Mouse (Mus musculus): ENCODE results near the gene Rnls. TPM values are rescaled to one million over a fixed set of nuclear protein-coding genes. Genes with fewer than 3 reads are reported as not detected.

Gene Rnls
- total and polyA plus RNA-seq, 3 experiments: not detected

DNA sequence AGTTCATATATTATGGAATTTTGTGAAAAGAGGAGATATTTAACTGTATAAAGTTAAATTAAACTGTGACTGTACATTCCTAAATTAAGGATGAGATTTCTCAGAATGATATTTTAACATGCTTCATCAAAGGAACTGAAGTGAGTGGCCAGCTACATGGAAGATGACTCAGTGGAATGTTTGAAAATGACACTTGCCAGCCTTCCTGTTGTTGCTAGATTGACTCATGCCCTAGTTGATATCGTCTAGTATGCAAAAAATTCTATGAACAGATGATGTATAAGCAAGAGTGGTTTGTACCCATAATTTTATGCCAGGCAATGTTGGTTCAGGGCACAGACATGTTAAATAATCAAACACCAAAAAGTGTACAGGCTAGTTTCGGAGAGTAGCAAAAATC is 232.2 kb downstream of the Rnls start:
- no peak overlapping the region for H3K9ac ChIP-seq (ENCODE audit: control insufficient read depth, low read depth, low read length, poor library complexity, severe bottlenecking)
- no peak for DNase-seq (ENCODE audit: low read depth, low spot score)
- H3K27me3 ChIP-seq (ENCODE audit: control insufficient read depth in 1 of 2, insufficient read depth in 2 of 2, low read length in 2 of 2): no peaks in the 10 kb centered on the region; a peak in 1 of 4 replicates
- TF ChIP-seq HCFC1 (IDR thresholded peaks at IDR 0.05; ENCODE audit: low read depth, low read length) (no peak), MAFK (IDR thresholded peaks at IDR 0.05; ENCODE audit: borderline replicate concordance, low read depth, low read length) (no peak), GABPA (IDR thresholded peaks at IDR 0.05; ENCODE audit: low read depth, low read length) (no peak), SMC3 (IDR thresholded peaks at IDR 0.05; ENCODE audit: low read depth, low read length) (no peak), MYC (IDR thresholded peaks at IDR 0.05; ENCODE audit: low read depth, low read length) (no peak), CHD2 (IDR thresholded peaks at IDR 0.05; ENCODE audit: low read length) (no peak), TCF12 (IDR thresholded peaks at IDR 0.05; ENCODE audit: low read depth, low read length) (no peak), NELFE (IDR thresholded peaks at IDR 0.05; ENCODE audit: low read depth, low read length) (no peak), EP300 (IDR thresholded peaks at IDR 0.05; ENCODE audit: low read depth in 1 of 2, low read length in 2 of 2) (no peak), MXI1 (IDR thresholded peaks at IDR 0.05; ENCODE audit: low read depth, low read length) (no peak), POLR2AphosphoS5 (IDR thresholded peaks at IDR 0.05; ENCODE audit: borderline replicate concordance, low read depth, low read length) (no peak), CTCF (IDR thresholded peaks at IDR 0.05 in 2 of 3, conservative IDR thresholded peaks at IDR 0.05 in 1 of 3; ENCODE audit: control insufficient read depth in 1 of 3, insufficient read depth in 1 of 3, low read depth in 2 of 3, low read length in 3 of 3, poor library complexity in 1 of 3, severe bottlenecking in 1 of 3) (no peak), ELF1 (IDR thresholded peaks at IDR 0.05; ENCODE audit: low read depth, low read length) (no peak)
- no peak overlapping the region for H3K27ac ChIP-seq (ENCODE audit: control insufficient read depth, low read depth, low read length)
- no peaks in the 10 kb centered on the region for H3K79me2 ChIP-seq (ENCODE audit: control insufficient read depth, insufficient read depth, low read length, poor library complexity)
- H3K9me3 ChIP-seq (replicated peaks; ENCODE audit: insufficient read depth, low read length): 0 out of 2 replicates have a peak, but pooled peaks cover 2% of the 10 kb centered on the region
- no peaks in the 10 kb centered on the region for H3K36me3 ChIP-seq (ENCODE audit: control insufficient read depth in 1 of 2, insufficient read depth in 2 of 2, low read length in 2 of 2)
- H3K4me3 ChIP-seq (ENCODE audit: control insufficient read depth in 1 of 2, insufficient read depth in 1 of 2, low read depth in 2 of 2, low read length in 2 of 2): no peak overlapping the region
- H3K4me1 ChIP-seq (ENCODE audit: control insufficient read depth in 1 of 2, insufficient read depth in 2 of 2, low read length in 2 of 2): no peaks in the 10 kb centered on the region

DNA sequence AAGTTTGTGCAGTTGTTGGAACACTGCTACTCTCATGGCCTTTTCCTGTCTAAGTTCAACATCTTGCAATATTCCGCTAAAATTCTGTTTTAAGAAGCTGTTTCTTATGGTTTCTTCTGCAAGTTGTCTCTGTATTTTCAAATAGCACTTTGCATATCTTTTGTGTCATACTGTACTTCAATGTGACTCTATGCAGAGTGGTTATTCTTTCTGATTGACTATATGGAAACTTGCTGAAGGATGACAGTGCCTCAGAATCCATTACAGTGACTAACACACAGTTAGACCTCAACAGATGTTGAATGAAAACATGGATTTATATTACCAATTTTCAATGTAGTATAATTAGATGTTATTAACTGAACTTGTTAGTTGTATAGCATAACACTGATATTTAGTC is 232.9 kb downstream of the Rnls start:
- Histone ChIP-seq H3K9me3 (replicated peaks; ENCODE audit: insufficient read depth, low read length) (0 out of 2 replicates have a peak, but pooled peaks cover 2% of the 10 kb centered on the region), H3K9ac (ENCODE audit: control insufficient read depth, low read depth, low read length, poor library complexity, severe bottlenecking) (no peak overlapping the region), H3K27ac (ENCODE audit: control insufficient read depth, low read depth, low read length) (no peak overlapping the region), H3K4me1 (ENCODE audit: control insufficient read depth in 1 of 2, insufficient read depth in 2 of 2, low read length in 2 of 2) (no peaks in the 10 kb centered on the region), H3K27me3 (ENCODE audit: control insufficient read depth in 1 of 2, insufficient read depth in 2 of 2, low read length in 2 of 2) (no peaks in the 10 kb centered on the region; a peak in 1 of 4 replicates), H3K4me3 (ENCODE audit: control insufficient read depth in 1 of 2, insufficient read depth in 1 of 2, low read depth in 2 of 2, low read length in 2 of 2) (no peak overlapping the region), H3K36me3 (ENCODE audit: control insufficient read depth in 1 of 2, insufficient read depth in 2 of 2, low read length in 2 of 2) (no peaks in the 10 kb centered on the region), H3K79me2 (ENCODE audit: control insufficient read depth, insufficient read depth, low read length, poor library complexity) (no peaks in the 10 kb centered on the region)
- DNase-seq (ENCODE audit: low read depth, low spot score): no peak
- TF ChIP-seq ZNF384 (IDR thresholded peaks at IDR 0.05; ENCODE audit: low read depth, low read length): no peak
- TF ChIP-seq KAT2A (conservative IDR thresholded peaks at IDR 0.05; ENCODE audit: low read depth, low read length): no peak
- TF ChIP-seq MAX (IDR thresholded peaks at IDR 0.05; ENCODE audit: low read length): no peak
- no peak for TF ChIP-seq RCOR1 (IDR thresholded peaks at IDR 0.05; ENCODE audit: low read depth, low read length)
- no peak for TF ChIP-seq ETS1 (IDR thresholded peaks at IDR 0.05; ENCODE audit: low read depth, low read length)
- TF ChIP-seq EP300 (IDR thresholded peaks at IDR 0.05; ENCODE audit: low read depth in 1 of 2, low read length in 2 of 2): no peak
- TF ChIP-seq TAL1 (IDR thresholded peaks at IDR 0.05; ENCODE audit: low read length): no peak
- TF ChIP-seq USF1 (IDR thresholded peaks at IDR 0.05; ENCODE audit: low read depth, low read length): no peak
- no peak for TF ChIP-seq MAFK (IDR thresholded peaks at IDR 0.05; ENCODE audit: borderline replicate concordance, low read depth, low read length)
- TF ChIP-seq NRF1 (IDR thresholded peaks at IDR 0.05; ENCODE audit: insufficient read depth, low read depth, low read length, poor library complexity, severe bottlenecking): no peak
- TF ChIP-seq GABPA (IDR thresholded peaks at IDR 0.05; ENCODE audit: low read depth, low read length): no peak
- TF ChIP-seq SIN3A (IDR thresholded peaks at IDR 0.05; ENCODE audit: low read length): no peak
- TF ChIP-seq CHD2 (IDR thresholded peaks at IDR 0.05; ENCODE audit: low read length): no peak
- TF ChIP-seq ELF1 (IDR thresholded peaks at IDR 0.05; ENCODE audit: low read depth, low read length): no peak
- no peak for TF ChIP-seq TCF12 (IDR thresholded peaks at IDR 0.05; ENCODE audit: low read depth, low read length)
- TF ChIP-seq RAD21 (IDR thresholded peaks at IDR 0.05; ENCODE audit: low read depth, low read length): no peak
- no peak for TF ChIP-seq ZC3H11A (IDR thresholded peaks at IDR 0.05; ENCODE audit: low read depth, low read length)
- TF ChIP-seq UBTF (IDR thresholded peaks at IDR 0.05; ENCODE audit: borderline replicate concordance, insufficient read depth, low read depth, low read length): no peak
- no peak for TF ChIP-seq USF2 (IDR thresholded peaks at IDR 0.05; ENCODE audit: borderline replicate concordance in 1 of 2, insufficient read depth in 1 of 2, low read depth in 1 of 2, low read length in 2 of 2)
